Mouse (Mus musculus): ENCODE measurements around the gene Gnpnat1.

GRCm38 (mm10) chr14:45453538-45454233 is 49.0 kb upstream of the Gnpnat1 start:
- TF ChIP-seq FLI1 (IDR thresholded peaks at IDR 0.05; ENCODE audit: low read length): no peak
- no peak for TF ChIP-seq GATA1 (IDR thresholded peaks at IDR 0.05; ENCODE audit: borderline replicate concordance, low read length)

All from megakaryocyte, embryonic 14.5 days (primary cell).